Mouse (Mus musculus) ES-Bruce4 (cell line): ENCODE data around the gene Vwa8.

Experiments used
- CTCF ChIP-seq: IDR thresholded peaks from one replicate; pipeline ENCODE4 v1.8.1; 2011; ENCODE audit warnings: low read depth, low read length
- EP300 ChIP-seq: IDR thresholded peaks from 2 replicates; pipeline ENCODE4 v1.6.1; 2011; ENCODE audit warnings: low read depth, low read length; ENCODE audit not compliant: insufficient read depth
- POLR2A ChIP-seq: IDR thresholded peaks from one replicate; pipeline ENCODE4 v1.8.1; 2011; ENCODE audit warnings: low read length; ENCODE audit not compliant: insufficient read depth

GRCm38 (mm10) chr14:79047956-79048355, 199.1 kb downstream of the Vwa8 start:
- TF ChIP-seq CTCF: no peak
- no peak for TF ChIP-seq POLR2A
- TF ChIP-seq EP300: no peak
